Mouse (Mus musculus) lung, postnatal 0 days (tissue): ENCODE data around the gene Tcn2. TPM values are rescaled to one million over a fixed set of nuclear protein-coding genes. Genes with fewer than 3 reads are reported as not detected.

Source experiments
- ATAC-seq: fragments of 200-750 bp; cut with Nextera tagmentation; 2 replicates; pipeline ENCODE4 v1.8.0; 2017; ENCODE audit warnings: moderate library complexity
- DNase-seq: peaks from one replicate; pipeline ENCODE4 v3.0.0-alpha.2; 2016; ENCODE audit warnings: low spot score
- H3K27ac ChIP-seq: fragments of 300-500 bp; sonication (generic); 2 replicates; pipeline ENCODE4 v1.5.1; 2014; ENCODE audit warnings: antibody characterized with exemption, mild to moderate bottlenecking, low read length, mixed read lengths
- H3K27me3 ChIP-seq: fragments of 300-500 bp; sonication (generic); replicated peaks from 2 replicates; pipeline ENCODE4 v1.6.1; 2014; ENCODE audit warnings: low read length, mixed read lengths; ENCODE audit not compliant: insufficient read depth
- H3K36me3 ChIP-seq: fragments of 300-500 bp; sonication (generic); 2 replicates; pipeline ENCODE4 v1.6.1; 2014; ENCODE audit warnings: low read length, mixed read lengths; ENCODE audit not compliant: insufficient read depth
- H3K4me1 ChIP-seq: fragments of 300-500 bp; sonication (generic); 2 replicates; pipeline ENCODE4 v1.6.1; 2014; ENCODE audit warnings: antibody characterized with exemption, low read depth, low read length, mixed read lengths; ENCODE audit not compliant: insufficient read depth
- H3K4me2 ChIP-seq: fragments of 300-500 bp; sonication (generic); replicated peaks from 2 replicates; pipeline ENCODE4 v1.6.1; 2014; ENCODE audit warnings: low read depth, mild to moderate bottlenecking, low read length, moderate library complexity, mixed read lengths
- H3K4me3 ChIP-seq: fragments of 300-500 bp; sonication (generic); 2 replicates; pipeline ENCODE4 v1.5.1; 2014; ENCODE audit warnings: low read depth, low read length
- H3K9ac ChIP-seq: fragments of 300-500 bp; sonication (generic); replicated peaks from 2 replicates; pipeline ENCODE4 v1.6.1; 2014; ENCODE audit warnings: low read depth, mild to moderate bottlenecking
- H3K9me3 ChIP-seq: fragments of 300-500 bp; sonication (generic); 2 replicates; pipeline ENCODE4 v1.6.1; 2016; ENCODE audit warnings: low read length, mixed read lengths
- CTCF ChIP-seq: IDR thresholded peaks from 2 replicates; pipeline ENCODE4 v1.5.1; 2016; ENCODE audit warnings: antibody characterized with exemption, mild to moderate bottlenecking
- EP300 ChIP-seq: IDR thresholded peaks from 2 replicates; pipeline ENCODE4 v1.6.1; 2016; ENCODE audit warnings: antibody characterized with exemption, mild to moderate bottlenecking, control low read depth
- WGBS: fragments of 180-500 bp; shearing (Covaris S2); extraction: QIAGEN DNeasy Blood & Tissue Kit; methylation state at CpG from one replicate; pipeline ENCODE4 v1.1.7; 2014; 5-methylcytosine and 5-hydroxymethylcytosine counted together
- polyA plus RNA-seq: library from polyadenylated mRNA; unstranded; fragments of >200 nt; fragmentation: Nextera tagmentation; extraction: Ambion mirVana; gene quantifications from 2 replicates; pipeline ENCODE4 v1.2.1, GENCODE M21; 2015

Gene Tcn2
- polyA plus RNA-seq, 1 experiment from 2014 or later = 170 TPM

- H3K36me3 ChIP-seq = no peaks in the 10 kb centered on the region
- peaks cover 5% of the 10 kb centered on the region; the same call in 1 of the 2 replicates for H3K4me1 ChIP-seq
- ATAC-seq (no peak), DNase-seq (no peak)
- no peaks in the 10 kb centered on the region for H3K9me3 ChIP-seq
- no peak for TF ChIP-seq EP300
- TF ChIP-seq CTCF = no peak
- no peaks in the 10 kb centered on the region for H3K27me3 ChIP-seq
- no peak overlapping the region for H3K9ac ChIP-seq
- no peak overlapping the region for H3K27ac ChIP-seq
- 76% methylated on average over 6 of the region's 6 CpGs for WGBS
- H3K4me3 ChIP-seq = no peak overlapping the region
- no peak overlapping the region for H3K4me2 ChIP-seq
These were observed 27.3 kb downstream of the Tcn2 start for GRCm38 (mm10) chr11:3904673-3905072.

- ATAC-seq (peak; percentile 90), DNase-seq (peak; percentile 89)
- peak overlapping the region; percentile 51; the same call in 1 of the 2 replicates for H3K27ac ChIP-seq
- H3K4me3 ChIP-seq = no peak overlapping the region
- no peak overlapping the region for H3K4me2 ChIP-seq
- WGBS = 35% methylated on average over 5 of the region's 5 CpGs
- H3K4me1 ChIP-seq = peaks cover 5% of the 10 kb centered on the region; the same call in 1 of the 2 replicates
- TF ChIP-seq CTCF (no peak), EP300 (0 out of 2 replicates have a peak, but pooled peaks have one; percentile 30)
- H3K36me3 ChIP-seq = no peaks in the 10 kb centered on the region
- H3K9me3 ChIP-seq = no peaks in the 10 kb centered on the region
- H3K27me3 ChIP-seq = no peaks in the 10 kb centered on the region
- H3K9ac ChIP-seq = no peak overlapping the region
These were observed 28.9 kb downstream of the Tcn2 start for GRCm38 (mm10) chr11:3903046-3903445.

GRCm38 (mm10) chr11:3902516-3902915 is 29.4 kb downstream of the Tcn2 start:
- Histone ChIP-seq H3K4me1 (peaks cover 5% of the 10 kb centered on the region; the same call in 1 of the 2 replicates), H3K36me3 (no peaks in the 10 kb centered on the region), H3K27me3 (no peaks in the 10 kb centered on the region), H3K9me3 (no peaks in the 10 kb centered on the region), H3K9ac (no peak overlapping the region), H3K4me2 (no peak overlapping the region), H3K27ac (no peak overlapping the region), H3K4me3 (no peak overlapping the region)
- TF ChIP-seq EP300 = no peak
- no peak for TF ChIP-seq CTCF
- peak; percentile 17; the same call in 1 of the 2 replicates for ATAC-seq
- 75% methylated on average over 3 of the region's 3 CpGs for WGBS
- DNase-seq = no peak

GRCm38 (mm10) chr11:3900296-3900695 is 31.7 kb downstream of the Tcn2 start:
- no peak for DNase-seq
- Histone ChIP-seq H3K4me2 (no peak overlapping the region), H3K4me1 (peaks cover 5% of the 10 kb centered on the region; the same call in 1 of the 2 replicates), H3K9me3 (no peaks in the 10 kb centered on the region), H3K27ac (no peak overlapping the region), H3K9ac (no peak overlapping the region), H3K4me3 (no peak overlapping the region), H3K27me3 (no peaks in the 10 kb centered on the region), H3K36me3 (no peaks in the 10 kb centered on the region)
- ATAC-seq = no peak
- WGBS = 61% methylated on average over 6 of the region's 6 CpGs
- TF ChIP-seq EP300 (no peak), CTCF (no peak)

- DNase-seq (no peak), ATAC-seq (no peak)
- Histone ChIP-seq H3K27ac (no peak overlapping the region), H3K4me2 (no peak overlapping the region), H3K4me3 (no peak overlapping the region), H3K4me1 (peaks cover 5% of the 10 kb centered on the region; the same call in 1 of the 2 replicates), H3K36me3 (no peaks in the 10 kb centered on the region), H3K27me3 (no peaks in the 10 kb centered on the region), H3K9me3 (no peaks in the 10 kb centered on the region), H3K9ac (no peak overlapping the region)
- no peak for TF ChIP-seq CTCF
- 65% methylated on average over 1 of the region's 1 CpGs for WGBS
These were observed 36.0 kb downstream of the Tcn2 start for GRCm38 (mm10) chr11:3895933-3896332.

DNA sequence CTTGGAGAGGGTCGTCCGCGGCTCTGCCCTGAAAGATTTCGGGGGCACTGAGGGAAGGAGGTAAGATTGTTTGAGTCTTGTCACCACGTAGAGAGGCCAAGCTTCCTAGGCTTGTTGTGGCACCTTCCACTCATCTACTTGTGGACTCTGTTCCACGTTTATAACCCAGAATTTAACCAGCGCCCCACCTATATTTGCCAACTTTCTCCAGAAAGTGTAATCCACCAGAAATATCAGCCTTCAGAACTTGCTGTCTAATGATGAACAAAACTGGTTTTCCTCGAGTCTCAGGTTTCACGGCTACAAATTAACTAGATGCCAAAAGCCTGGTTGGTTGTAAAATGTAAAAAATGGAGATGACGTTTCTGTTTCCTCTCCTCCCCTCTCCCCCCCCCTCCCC is 36.5 kb downstream of the Tcn2 start:
- Histone ChIP-seq H3K36me3 (no peaks in the 10 kb centered on the region), H3K9me3 (no peaks in the 10 kb centered on the region), H3K4me2 (peak overlapping the region; percentile 80), H3K27me3 (no peaks in the 10 kb centered on the region), H3K27ac (peak overlapping the region; percentile 77), H3K4me1 (peaks cover 5% of the 10 kb centered on the region; the same call in 1 of the 2 replicates), H3K4me3 (peak overlapping the region; percentile 40), H3K9ac (peak overlapping the region; percentile 26; the same call in 1 of the 2 replicates)
- ATAC-seq (peak; percentile 20), DNase-seq (peak; percentile 73)
- TF ChIP-seq EP300 = no peak
- TF ChIP-seq CTCF = no peak
- WGBS = 2% methylated on average over 10 of the region's 10 CpGs
